Mouse (Mus musculus) midbrain, embryonic 12.5 days (tissue): Measurements from ENCODE around the gene Cpd. TPM values are rescaled to one million over a fixed set of nuclear protein-coding genes. Genes with fewer than 3 reads are reported as not detected.
A peak's percentile ranks its signal among the peaks of the same experiment; 100 is the strongest.

Experiments
- ATAC-seq: fragments of 200-750 bp; cut with Nextera tagmentation; 2 replicates; pipeline ENCODE4 v1.8.0; 2017; ENCODE audit warnings: low read depth, moderate TSS enrichment, moderate library complexity; ENCODE audit not compliant: low FRiP score
- H3K27ac ChIP-seq: fragments of 300-500 bp; sonication (generic); replicated peaks from 2 replicates; pipeline ENCODE4 v1.5.1; 2016; ENCODE audit warnings: mild to moderate bottlenecking
- H3K27me3 ChIP-seq: fragments of 300-500 bp; sonication (generic); 2 replicates; pipeline ENCODE4 v1.6.1; 2016; ENCODE audit warnings: mild to moderate bottlenecking
- H3K36me3 ChIP-seq: fragments of 300-500 bp; sonication (generic); 2 replicates; pipeline ENCODE4 v1.6.1; 2016
- H3K4me1 ChIP-seq: fragments of 300-500 bp; sonication (generic); 2 replicates; pipeline ENCODE4 v1.6.1; 2016
- H3K4me2 ChIP-seq: fragments of 300-500 bp; sonication (generic); replicated peaks from 2 replicates; pipeline ENCODE4 v1.6.1; 2016; ENCODE audit warnings: mild to moderate bottlenecking, moderate library complexity
- H3K4me3 ChIP-seq: fragments of 300-500 bp; sonication (generic); 2 replicates; pipeline ENCODE4 v1.5.1; 2016; ENCODE audit warnings: mild to moderate bottlenecking
- H3K9ac ChIP-seq: fragments of 300-500 bp; sonication (generic); replicated peaks from 2 replicates; pipeline ENCODE4 v1.6.1; 2016; ENCODE audit warnings: mild to moderate bottlenecking, moderate library complexity
- H3K9me3 ChIP-seq: fragments of 300-500 bp; sonication (generic); 2 replicates; pipeline ENCODE4 v1.6.1; 2016; ENCODE audit warnings: mild to moderate bottlenecking
- WGBS: fragments of 180-500 bp; shearing (Covaris S2); methylation state at CpG from one replicate; pipeline ENCODE4 v1.1.7; 2016; 5-methylcytosine and 5-hydroxymethylcytosine counted together
- polyA plus RNA-seq: library from polyadenylated mRNA; unstranded; fragments of >200 nt; fragmentation: Nextera tagmentation; extraction: Ambion mirVana; gene quantifications from 2 replicates; pipeline ENCODE4 v1.2.1, GENCODE M21; 2016

The Cpd gene
- polyA plus RNA-seq = 13.7 and 14.4 TPM in 2 replicates

DNA sequence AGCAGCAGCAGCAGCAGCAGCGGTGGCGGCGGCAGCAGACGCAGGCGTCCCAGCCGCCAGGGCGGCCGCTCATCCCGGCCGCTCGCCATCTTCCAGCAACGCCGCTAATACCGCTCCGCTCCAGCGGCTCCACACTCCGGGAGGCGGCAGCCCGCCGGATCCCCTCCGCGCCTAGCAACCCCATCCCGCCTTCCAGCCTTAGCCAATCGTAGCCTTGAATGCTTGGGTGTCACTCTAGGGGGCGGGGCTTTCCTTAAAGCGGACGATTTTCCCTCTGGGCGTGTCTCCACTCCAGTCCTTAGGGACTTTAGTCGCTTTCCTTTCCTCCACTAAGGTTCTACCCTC lies at the start of gene Cpd:
Cpd (minus strand) TSS at position 141 of the 345 bp plus-strand sequence.
- no peaks in the 10 kb centered on the region for H3K36me3 ChIP-seq
- H3K9me3 ChIP-seq = no peaks in the 10 kb centered on the region
- no peaks in the 10 kb centered on the region for H3K27me3 ChIP-seq
- H3K9ac ChIP-seq = peak within 1 kb of the TSS; percentile 94
- under 1% methylated on average over 29 of the region's 29 CpGs for WGBS
- peak within 1 kb of the TSS; percentile 96 for H3K4me3 ChIP-seq
- H3K27ac ChIP-seq = peak within 1 kb of the TSS; percentile 93
- H3K4me1 ChIP-seq = peaks cover 35% of the 10 kb centered on the region
- ATAC-seq = peak; percentile 100
- peak within 1 kb of the TSS; percentile 97 for H3K4me2 ChIP-seq

DNA sequence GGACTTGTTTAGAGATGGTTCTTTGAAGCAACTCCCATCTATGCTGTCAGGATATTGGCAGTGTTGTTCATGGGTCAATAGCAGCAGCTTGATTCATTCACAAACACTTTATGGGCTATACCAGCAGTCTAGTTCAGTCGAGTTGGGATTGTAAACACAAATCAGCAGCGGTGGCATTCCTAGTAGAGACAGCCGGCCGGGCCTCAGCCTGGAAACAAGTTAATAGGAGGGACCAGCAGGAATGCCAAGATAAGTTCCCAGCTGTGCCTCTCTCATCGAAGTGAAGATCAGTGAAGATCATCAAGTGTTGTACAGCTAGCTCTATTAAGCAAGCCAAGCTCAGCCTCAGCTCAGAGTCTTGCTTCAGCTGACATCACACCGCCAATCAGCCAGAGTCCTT lies 49.5 kb upstream of the Cpd start:
- H3K36me3 ChIP-seq = no peaks in the 10 kb centered on the region
- no peak overlapping the region for H3K4me2 ChIP-seq
- H3K9ac ChIP-seq = no peak overlapping the region
- ATAC-seq = no peak
- H3K4me3 ChIP-seq = no peak overlapping the region
- no peaks in the 10 kb centered on the region for H3K27me3 ChIP-seq
- H3K4me1 ChIP-seq = peaks cover 7% of the 10 kb centered on the region
- no peak overlapping the region for H3K27ac ChIP-seq
- H3K9me3 ChIP-seq = no peaks in the 10 kb centered on the region
- 76% methylated on average over 6 of the region's 6 CpGs for WGBS

DNA sequence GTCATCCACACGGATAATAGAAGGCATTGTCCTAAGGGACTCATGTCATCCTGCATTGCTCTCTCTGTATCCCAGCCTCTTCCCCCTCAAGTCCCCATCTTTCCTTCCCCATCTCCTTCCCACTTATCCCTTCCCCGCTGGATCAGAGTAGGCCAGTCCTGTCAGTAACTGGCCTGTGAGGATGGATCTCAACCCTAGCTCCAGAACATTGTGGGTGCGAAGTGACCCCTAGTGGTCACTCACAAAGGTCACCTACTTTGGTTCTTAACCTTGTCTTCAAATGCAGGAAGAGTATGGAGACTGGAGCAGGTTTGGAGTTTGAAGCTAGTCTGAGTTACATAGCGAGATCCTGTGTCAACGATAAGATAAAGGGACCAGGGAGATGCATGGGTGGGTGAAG lies 47.4 kb upstream of the Cpd start:
- H3K9me3 ChIP-seq = no peaks in the 10 kb centered on the region
- H3K36me3 ChIP-seq = no peaks in the 10 kb centered on the region
- WGBS = 33% methylated on average over 5 of the region's 5 CpGs

DNA sequence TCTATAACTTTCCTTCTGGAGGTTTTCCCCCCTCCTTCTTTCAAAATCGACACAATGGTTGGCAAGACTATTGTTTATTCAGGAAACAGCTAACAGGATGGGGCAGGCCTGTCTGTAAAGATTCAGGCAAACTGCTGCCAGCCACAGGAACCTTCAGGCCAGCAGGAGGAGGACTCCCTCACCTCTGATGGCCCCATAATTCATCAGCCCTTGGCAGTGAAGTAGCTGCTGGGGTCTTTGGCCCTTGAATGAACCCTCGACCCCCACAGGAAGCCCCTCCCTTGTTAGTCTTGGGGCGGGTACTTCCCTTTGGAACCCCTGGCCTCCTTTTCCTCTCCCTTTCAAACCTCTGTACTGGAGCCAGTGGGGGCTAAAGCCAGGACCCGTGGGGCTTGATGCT lies 46.8 kb upstream of the Cpd start:
- Histone ChIP-seq H3K36me3 (no peaks in the 10 kb centered on the region), H3K9ac (no peak overlapping the region), H3K4me2 (no peak overlapping the region), H3K27ac (no peak overlapping the region), H3K27me3 (no peaks in the 10 kb centered on the region), H3K9me3 (no peaks in the 10 kb centered on the region), H3K4me3 (no peak overlapping the region), H3K4me1 (peaks cover 7% of the 10 kb centered on the region)
- WGBS = 65% methylated on average over 4 of the region's 4 CpGs
- no peak for ATAC-seq

More for the DNA sequence above, 47.4 kb upstream of the Cpd start:
- no peak overlapping the region for H3K27ac ChIP-seq
- ATAC-seq = no peak
- no peaks in the 10 kb centered on the region for H3K27me3 ChIP-seq
- H3K9ac ChIP-seq = no peak overlapping the region
- no peak overlapping the region for H3K4me3 ChIP-seq
- no peak overlapping the region for H3K4me2 ChIP-seq
- peaks cover 7% of the 10 kb centered on the region for H3K4me1 ChIP-seq

DNA sequence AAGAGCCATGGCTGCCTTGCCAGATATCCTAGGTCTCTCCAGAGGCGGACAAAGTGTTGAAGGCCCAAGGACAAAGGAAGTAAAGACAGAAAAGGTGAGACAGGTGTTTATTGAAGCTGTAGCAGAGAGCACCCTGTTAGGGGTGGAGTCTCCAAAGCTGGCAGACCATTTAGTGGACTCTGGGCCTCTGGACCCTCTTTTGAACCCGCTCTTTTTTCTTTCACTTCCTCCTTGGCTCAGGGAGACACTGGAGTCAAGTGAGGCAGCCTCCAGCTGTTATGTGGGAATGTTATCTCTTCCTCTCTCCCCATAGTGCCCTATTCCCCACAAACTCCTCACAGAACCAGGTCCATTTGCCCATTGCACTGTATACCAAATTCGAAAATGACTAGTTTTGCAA lies 46.2 kb upstream of the Cpd start:
- Histone ChIP-seq H3K9ac (no peak overlapping the region), H3K27ac (no peak overlapping the region), H3K4me2 (no peak overlapping the region), H3K4me1 (peaks cover 4% of the 10 kb centered on the region), H3K4me3 (no peak overlapping the region), H3K27me3 (no peaks in the 10 kb centered on the region), H3K36me3 (no peaks in the 10 kb centered on the region), H3K9me3 (no peaks in the 10 kb centered on the region)
- ATAC-seq = no peak
- WGBS = 85% methylated on average over 3 of the region's 3 CpGs

DNA sequence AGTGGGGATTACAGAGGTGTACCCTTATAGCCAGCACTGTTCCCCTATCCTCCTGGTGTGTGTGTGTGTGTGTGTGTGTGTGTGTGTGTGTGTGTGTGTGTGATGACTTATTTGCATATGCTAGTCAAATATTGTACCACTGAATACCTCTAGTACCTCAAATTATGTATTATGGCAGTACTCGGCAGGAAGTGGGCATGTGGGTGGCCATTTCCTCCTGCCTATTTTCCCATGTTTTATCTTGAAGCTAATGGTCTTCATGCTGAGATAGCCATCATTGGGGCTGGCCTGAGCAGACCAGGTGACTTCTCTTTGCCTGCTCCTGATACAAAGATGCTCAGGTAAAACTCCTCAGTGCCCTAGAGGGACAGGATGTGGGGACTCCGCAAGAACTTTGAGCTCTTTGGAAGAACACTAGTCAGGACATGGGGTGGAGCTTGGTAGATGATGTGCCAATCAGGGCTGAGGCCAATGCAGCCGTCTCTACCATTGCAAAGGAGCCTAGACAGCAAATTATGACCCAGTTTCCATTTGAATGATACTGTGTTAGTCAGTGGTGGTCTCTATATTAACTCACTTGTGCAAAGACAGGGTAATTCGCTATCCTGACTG lies 45.0 kb upstream of the Cpd start:
- Histone ChIP-seq H3K27me3 (no peaks in the 10 kb centered on the region), H3K9me3 (no peaks in the 10 kb centered on the region), H3K36me3 (no peaks in the 10 kb centered on the region), H3K4me2 (no peak overlapping the region), H3K27ac (no peak overlapping the region), H3K9ac (no peak overlapping the region), H3K4me1 (no peaks in the 10 kb centered on the region; the same call in 1 of the 2 replicates), H3K4me3 (no peak overlapping the region)
- WGBS = 85% methylated on average over 4 of the region's 4 CpGs
- ATAC-seq = no peak

DNA sequence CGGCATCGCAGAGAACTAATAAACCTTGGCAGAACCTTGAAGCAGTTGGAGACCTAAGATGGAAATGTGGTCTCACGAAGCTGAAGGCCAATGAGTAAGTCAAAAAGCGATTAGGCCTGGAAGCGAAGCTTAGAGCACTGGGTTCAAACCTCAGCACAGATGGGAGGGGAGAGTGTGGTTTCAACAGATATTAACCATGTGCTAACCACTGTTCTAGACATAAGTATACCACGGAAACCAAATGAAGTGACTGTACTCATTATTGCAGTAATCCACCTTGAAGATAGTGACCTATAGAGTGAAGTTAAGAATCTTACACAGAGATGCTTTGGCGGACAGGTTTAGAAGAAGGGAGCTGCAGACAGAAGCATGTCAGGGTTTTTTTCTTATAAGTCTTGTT lies 44.4 kb upstream of the Cpd start:
- no peaks in the 10 kb centered on the region for H3K9me3 ChIP-seq
- no peaks in the 10 kb centered on the region for H3K27me3 ChIP-seq
- WGBS = 91% methylated on average over 7 of the region's 7 CpGs
- H3K4me2 ChIP-seq = no peak overlapping the region
- no peaks in the 10 kb centered on the region; the same call in 1 of the 2 replicates for H3K4me1 ChIP-seq
- no peak overlapping the region for H3K4me3 ChIP-seq
- ATAC-seq = no peak
- no peaks in the 10 kb centered on the region for H3K36me3 ChIP-seq
- no peak overlapping the region for H3K9ac ChIP-seq
- no peak overlapping the region for H3K27ac ChIP-seq

DNA sequence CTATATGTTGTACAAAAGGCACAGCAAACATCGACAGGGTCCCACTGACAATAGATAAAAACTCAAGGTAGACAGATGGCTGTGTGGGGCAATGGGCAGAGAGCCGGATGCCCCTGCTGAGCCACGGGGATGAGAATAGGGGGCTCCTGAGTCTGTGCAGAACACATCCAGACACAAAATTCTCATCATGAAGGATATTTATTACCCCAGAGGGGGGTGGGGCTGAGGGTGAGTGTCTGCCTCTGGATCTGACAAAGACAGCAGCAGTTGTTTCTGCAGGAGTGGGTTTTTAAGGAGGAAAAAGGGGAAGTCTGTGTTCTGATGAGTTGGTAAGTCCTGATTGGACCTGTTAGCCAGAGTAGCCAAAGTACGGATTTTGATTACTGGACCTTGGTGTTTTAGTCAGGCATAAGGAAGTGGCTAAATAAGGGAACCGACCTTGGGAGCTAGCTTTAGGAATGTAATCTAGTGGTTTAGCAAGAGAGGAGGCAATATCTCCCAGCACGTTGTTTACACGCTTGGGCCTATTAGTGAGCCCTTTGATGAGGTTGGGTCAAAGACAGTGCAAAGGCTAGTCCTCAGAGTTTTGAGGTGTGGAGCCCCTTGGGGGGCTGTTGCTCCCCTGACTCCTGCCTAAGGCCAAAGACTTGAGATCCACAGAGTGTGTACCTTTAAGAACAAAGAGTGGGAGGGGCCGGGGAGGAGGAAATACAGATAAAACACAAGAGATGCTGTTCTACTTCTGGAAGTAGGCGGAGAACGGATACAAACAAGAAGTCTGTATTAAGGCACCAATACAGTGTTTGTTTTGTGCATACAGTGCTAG lies 42.7 kb upstream of the Cpd start:
- no peak overlapping the region for H3K4me3 ChIP-seq
- H3K4me1 ChIP-seq = no peaks in the 10 kb centered on the region; the same call in 1 of the 2 replicates
- no peak for ATAC-seq
- 78% methylated on average over 10 of the region's 10 CpGs for WGBS
- H3K9me3 ChIP-seq = no peaks in the 10 kb centered on the region
- no peaks in the 10 kb centered on the region for H3K36me3 ChIP-seq
- H3K9ac ChIP-seq = no peak overlapping the region
- no peak overlapping the region for H3K27ac ChIP-seq
- H3K27me3 ChIP-seq = no peaks in the 10 kb centered on the region
- H3K4me2 ChIP-seq = no peak overlapping the region

DNA sequence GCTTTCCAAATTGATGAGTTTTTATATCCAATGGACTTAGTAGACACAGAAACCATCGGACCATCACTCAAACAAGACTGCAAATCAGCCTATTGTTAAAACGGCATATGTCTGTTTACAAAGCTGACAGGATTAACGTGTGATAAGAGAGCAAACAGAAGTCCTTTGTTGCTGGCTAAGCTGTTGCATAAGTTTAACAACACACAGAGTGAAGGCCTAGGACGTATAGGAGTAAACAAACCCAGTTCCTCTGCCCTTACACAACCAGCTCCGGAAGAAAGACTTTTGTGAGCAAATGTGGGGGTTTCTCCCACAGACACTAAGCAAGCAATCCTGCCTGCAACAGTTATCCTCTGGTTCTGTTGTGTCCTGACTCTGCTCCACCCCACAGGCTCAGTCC lies 37.6 kb upstream of the Cpd start:
- Histone ChIP-seq H3K4me3 (no peak overlapping the region), H3K4me1 (no peaks in the 10 kb centered on the region), H3K27me3 (no peaks in the 10 kb centered on the region), H3K9ac (no peak overlapping the region), H3K4me2 (no peak overlapping the region), H3K9me3 (no peaks in the 10 kb centered on the region), H3K27ac (no peak overlapping the region), H3K36me3 (no peaks in the 10 kb centered on the region)
- no peak for ATAC-seq
- WGBS = 25% methylated on average over 5 of the region's 5 CpGs

DNA sequence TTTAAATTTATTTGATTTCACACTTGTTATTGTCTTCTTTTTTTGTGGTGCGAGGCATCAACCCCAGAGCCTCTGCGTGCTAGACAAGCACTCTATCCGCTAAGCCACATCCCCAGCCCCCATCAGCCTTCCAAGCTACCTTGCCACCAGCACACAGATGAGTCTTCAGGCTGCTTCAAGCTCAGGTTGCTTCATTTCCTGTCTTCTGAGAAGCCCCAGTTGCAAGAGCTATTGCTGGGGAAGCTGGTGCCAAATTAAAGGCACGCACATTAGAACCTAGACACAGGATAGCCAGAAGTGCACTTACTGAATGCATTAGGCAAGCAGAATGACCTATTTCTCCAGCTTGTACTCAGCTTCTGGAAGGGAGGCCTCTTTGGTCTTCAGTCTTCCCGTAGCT lies 33.0 kb upstream of the Cpd start:
- ATAC-seq = no peak
- no peak overlapping the region for H3K4me3 ChIP-seq
- H3K4me1 ChIP-seq = no peaks in the 10 kb centered on the region
- no peaks in the 10 kb centered on the region; the same call in 1 of the 2 replicates for H3K27me3 ChIP-seq
- WGBS = 86% methylated on average over 5 of the region's 5 CpGs
- no peak overlapping the region for H3K4me2 ChIP-seq
- H3K9me3 ChIP-seq = no peaks in the 10 kb centered on the region
- H3K9ac ChIP-seq = no peak overlapping the region
- no peak overlapping the region for H3K27ac ChIP-seq
- no peaks in the 10 kb centered on the region for H3K36me3 ChIP-seq

DNA sequence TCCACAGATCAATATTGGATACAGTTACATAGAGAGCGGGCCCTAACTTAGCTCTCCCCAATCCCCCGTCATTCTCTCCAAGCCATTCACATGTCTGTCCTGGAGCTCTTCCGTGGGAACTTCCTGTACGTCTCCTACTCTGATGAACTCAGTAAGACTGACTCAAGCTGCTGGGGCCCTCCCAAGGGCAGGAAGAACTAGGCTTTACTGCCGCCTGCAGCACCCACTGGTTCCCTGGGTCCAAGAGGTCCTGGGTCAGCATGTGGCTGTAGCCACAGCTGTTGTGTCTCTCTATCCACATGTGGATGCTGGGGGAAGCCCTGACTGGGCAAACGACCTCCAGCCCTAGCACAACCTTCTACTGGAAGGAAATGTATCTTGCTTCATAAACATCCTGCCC lies 27.9 kb upstream of the Cpd start:
- no peaks in the 10 kb centered on the region for H3K9me3 ChIP-seq
- H3K4me1 ChIP-seq = no peaks in the 10 kb centered on the region
- H3K27ac ChIP-seq = no peak overlapping the region
- H3K4me3 ChIP-seq = no peak overlapping the region
- WGBS = 81% methylated on average over 6 of the region's 6 CpGs
- no peaks in the 10 kb centered on the region; the same call in 1 of the 2 replicates for H3K27me3 ChIP-seq
- ATAC-seq = no peak
- H3K36me3 ChIP-seq = no peaks in the 10 kb centered on the region
- H3K9ac ChIP-seq = no peak overlapping the region
- no peak overlapping the region for H3K4me2 ChIP-seq

DNA sequence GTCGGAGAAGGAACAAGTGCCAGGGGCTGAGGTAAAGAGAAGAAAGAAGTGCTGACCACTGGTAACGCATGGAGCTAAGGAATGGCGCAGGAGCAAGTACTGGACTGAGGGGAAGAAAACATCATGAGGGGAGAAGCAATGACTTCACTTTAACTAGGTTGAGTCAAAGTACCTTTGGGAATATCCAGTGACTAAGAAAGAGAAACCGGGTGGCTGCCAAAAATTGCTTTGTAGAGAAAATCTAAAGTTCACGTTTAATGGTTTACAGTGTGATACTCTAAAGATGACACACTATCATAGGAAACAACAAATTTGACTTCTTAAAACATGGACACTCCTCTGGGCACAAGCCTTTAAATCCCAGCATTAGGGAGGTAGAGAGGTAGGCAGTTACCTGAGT lies 27.0 kb upstream of the Cpd start:
- Histone ChIP-seq H3K4me3 (no peak overlapping the region), H3K27ac (no peak overlapping the region), H3K27me3 (no peaks in the 10 kb centered on the region; the same call in 1 of the 2 replicates), H3K9ac (no peak overlapping the region), H3K4me1 (no peaks in the 10 kb centered on the region), H3K36me3 (no peaks in the 10 kb centered on the region), H3K4me2 (no peak overlapping the region), H3K9me3 (no peaks in the 10 kb centered on the region)
- no peak for ATAC-seq
- WGBS = 88% methylated on average over 5 of the region's 5 CpGs
